Mouse (Mus musculus) MEL (cell line): ENCODE results near the gene Cd47. TPM values are rescaled to one million over a fixed set of nuclear protein-coding genes. Genes with fewer than 3 reads are reported as not detected.

Experiments
- DNase-seq: peaks from one replicate; pipeline ENCODE4 v3.0.0; 2011; ENCODE audit warnings: low read depth, low spot score
- H3K27ac ChIP-seq: 2 replicates; pipeline ENCODE4 v1.5.1; 2012; ENCODE audit warnings: low read depth, mild to moderate bottlenecking, control low read depth, low read length, moderate library complexity; ENCODE audit not compliant: control insufficient read depth
- H3K27me3 ChIP-seq, 2 experiments: fragments of 150-350 bp in 1 of 2; sonication (generic) in 1 of 2; 2 replicates each; pipeline ENCODE4 v1.6.1; 2012; ENCODE audit warnings: low read length in 2 of 2, mild to moderate bottlenecking in 2 of 2, improper control_type of control experiment in 1 of 2, moderate library complexity in 1 of 2; ENCODE audit not compliant: insufficient read depth in 2 of 2, control insufficient read depth in 1 of 2
- H3K36me3 ChIP-seq, 2 experiments: 2 replicates each; pipeline ENCODE4 v1.6.1; 2012 to 2014; ENCODE audit warnings: low read length in 2 of 2, improper control_type of control experiment in 1 of 2, inconsistent platforms in 1 of 2, mild to moderate bottlenecking in 1 of 2; ENCODE audit not compliant: insufficient read depth in 2 of 2, control insufficient read depth in 1 of 2
- H3K4me1 ChIP-seq, 2 experiments: fragments of 150-350 bp in 1 of 2; sonication (generic) in 1 of 2; 2 replicates each; pipeline ENCODE4 v1.6.1; 2012; ENCODE audit warnings: low read length in 2 of 2, improper control_type of control experiment in 1 of 2, mild to moderate bottlenecking in 1 of 2; ENCODE audit not compliant: insufficient read depth in 2 of 2, control insufficient read depth in 1 of 2
- H3K4me3 ChIP-seq, 2 experiments: fragments of 150-350 bp in 1 of 2; sonication (generic) in 1 of 2; 2 replicates each; pipeline ENCODE4 v1.5.1; 2012; ENCODE audit warnings: low read depth in 2 of 2, low read length in 2 of 2, mild to moderate bottlenecking in 2 of 2, moderate library complexity in 2 of 2, control low read depth in 1 of 2, improper control_type of control experiment in 1 of 2; ENCODE audit not compliant: control insufficient read depth in 1 of 2, insufficient read depth in 1 of 2
- H3K79me2 ChIP-seq: 2 replicates; pipeline ENCODE4 v1.6.1; 2012; ENCODE audit warnings: mild to moderate bottlenecking, low read length, moderate library complexity; ENCODE audit not compliant: control insufficient read depth, poor library complexity, insufficient read depth
- H3K9ac ChIP-seq: 2 replicates; pipeline ENCODE4 v1.6.1; 2012; ENCODE audit warnings: low read depth, mild to moderate bottlenecking, control low read depth, low read length, moderate library complexity; ENCODE audit not compliant: control insufficient read depth, poor library complexity, severe bottlenecking
- H3K9me3 ChIP-seq: fragments of 150-350 bp; sonication (generic); replicated peaks from 2 replicates; pipeline ENCODE4 v1.6.1; 2012; ENCODE audit warnings: mild to moderate bottlenecking, low read length, improper control_type of control experiment, moderate library complexity; ENCODE audit not compliant: insufficient read depth
- BHLHE40 ChIP-seq: IDR thresholded peaks from 2 replicates; pipeline ENCODE4 v1.6.1; 2012; ENCODE audit warnings: low read depth, mild to moderate bottlenecking, inconsistent platforms, low read length, improper control_type of control experiment, borderline replicate concordance
- CHD1 ChIP-seq: IDR thresholded peaks from 2 replicates; pipeline ENCODE4 v1.6.1; 2012; ENCODE audit warnings: low read depth, mild to moderate bottlenecking, inconsistent platforms, low read length, improper control_type of control experiment
- CTCF ChIP-seq, 3 experiments: IDR thresholded peaks in 2 of 3; conservative IDR thresholded peaks in 1 of 3; 2 replicates each; pipeline ENCODE4 v1.5.1; 2011 to 2012; ENCODE audit warnings: low read length in 3 of 3, low read depth in 2 of 3, mild to moderate bottlenecking in 2 of 3, improper control_type of control experiment in 1 of 3, inconsistent platforms in 1 of 3, mixed read lengths in 1 of 3, moderate library complexity in 1 of 3; ENCODE audit not compliant: control insufficient read depth in 1 of 3, insufficient read depth in 1 of 3, poor library complexity in 1 of 3, severe bottlenecking in 1 of 3
- E2F4 ChIP-seq: IDR thresholded peaks from 2 replicates; pipeline ENCODE4 v1.6.1; 2011; ENCODE audit warnings: low read depth, low read length, improper control_type of control experiment, borderline replicate concordance
- ELF1 ChIP-seq: IDR thresholded peaks from 2 replicates; pipeline ENCODE4 v1.6.1; 2014; ENCODE audit warnings: low read depth, mild to moderate bottlenecking, inconsistent platforms, low read length, improper control_type of control experiment, moderate library complexity
- ETS1 ChIP-seq: IDR thresholded peaks from 2 replicates; pipeline ENCODE4 v1.6.1; 2012; ENCODE audit warnings: low read depth, mild to moderate bottlenecking, inconsistent platforms, low read length, improper control_type of control experiment, moderate library complexity
- GABPA ChIP-seq: IDR thresholded peaks from 2 replicates; pipeline ENCODE4 v1.6.1; 2012; ENCODE audit warnings: low read depth, mild to moderate bottlenecking, inconsistent platforms, low read length, improper control_type of control experiment, moderate library complexity
- GATA1 ChIP-seq: IDR thresholded peaks from 2 replicates; pipeline ENCODE4 v1.6.1; 2011; ENCODE audit warnings: low read depth, low read length, improper control_type of control experiment
- HCFC1 ChIP-seq: IDR thresholded peaks from 2 replicates; pipeline ENCODE4 v1.6.1; 2012; ENCODE audit warnings: low read depth, mild to moderate bottlenecking, inconsistent platforms, low read length, improper control_type of control experiment, moderate library complexity
- JUND ChIP-seq: IDR thresholded peaks from 2 replicates; pipeline ENCODE4 v1.6.1; 2011; ENCODE audit warnings: low read depth, mild to moderate bottlenecking, improper control_type of control experiment, low read length
- KAT2A ChIP-seq: conservative IDR thresholded peaks from 2 replicates; pipeline ENCODE4 v1.6.1; 2012; ENCODE audit warnings: low read depth, low read length, improper control_type of control experiment, inconsistent platforms
- MAFK ChIP-seq: IDR thresholded peaks from 2 replicates; pipeline ENCODE4 v1.6.1; 2011; ENCODE audit warnings: low read depth, mild to moderate bottlenecking, low read length, improper control_type of control experiment, borderline replicate concordance
- MAX ChIP-seq: IDR thresholded peaks from 2 replicates; pipeline ENCODE4 v1.6.1; 2011; ENCODE audit warnings: low read length, improper control_type of control experiment
- MAZ ChIP-seq: IDR thresholded peaks from 2 replicates; pipeline ENCODE4 v1.6.1; 2012; ENCODE audit warnings: low read depth, mild to moderate bottlenecking, inconsistent platforms, low read length, improper control_type of control experiment
- MXI1 ChIP-seq: IDR thresholded peaks from 2 replicates; pipeline ENCODE4 v1.6.1; 2011; ENCODE audit warnings: mild to moderate bottlenecking, low read depth, low read length, improper control_type of control experiment
- MYB ChIP-seq: IDR thresholded peaks from 2 replicates; pipeline ENCODE4 v1.6.1; 2011; ENCODE audit warnings: mild to moderate bottlenecking, low read depth, low read length, improper control_type of control experiment
- MYC ChIP-seq: IDR thresholded peaks from 2 replicates; pipeline ENCODE4 v1.6.1; 2011; ENCODE audit warnings: low read depth, mild to moderate bottlenecking, low read length, improper control_type of control experiment, moderate library complexity
- NRF1 ChIP-seq: IDR thresholded peaks from 2 replicates; pipeline ENCODE4 v1.6.1; 2014; ENCODE audit warnings: low read depth, mild to moderate bottlenecking, inconsistent platforms, low read length, improper control_type of control experiment, moderate library complexity; ENCODE audit not compliant: poor library complexity, insufficient read depth, severe bottlenecking
- POLR2AphosphoS5 ChIP-seq: IDR thresholded peaks from 2 replicates; pipeline ENCODE4 v1.6.1; 2012; ENCODE audit warnings: low read depth, borderline replicate concordance, mild to moderate bottlenecking, inconsistent platforms, low read length, moderate library complexity, mixed read lengths
- RAD21 ChIP-seq: IDR thresholded peaks from 2 replicates; pipeline ENCODE4 v1.6.1; 2011; ENCODE audit warnings: mild to moderate bottlenecking, low read depth, low read length, improper control_type of control experiment
- SIN3A ChIP-seq: IDR thresholded peaks from 2 replicates; pipeline ENCODE4 v1.6.1; 2012; ENCODE audit warnings: low read length, improper control_type of control experiment, inconsistent platforms
- TAL1 ChIP-seq: IDR thresholded peaks from 2 replicates; pipeline ENCODE4 v1.6.1; 2012; ENCODE audit warnings: mild to moderate bottlenecking, inconsistent platforms, low read length, moderate library complexity, mixed read lengths
- TBP ChIP-seq: IDR thresholded peaks from 2 replicates; pipeline ENCODE4 v1.8.0; 2011; ENCODE audit warnings: low read depth, low read length, improper control_type of control experiment
- TCF12 ChIP-seq: IDR thresholded peaks from 2 replicates; pipeline ENCODE4 v1.6.1; 2014; ENCODE audit warnings: low read depth, mild to moderate bottlenecking, inconsistent platforms, low read length, improper control_type of control experiment, moderate library complexity
- UBTF ChIP-seq: IDR thresholded peaks from 2 replicates; pipeline ENCODE4 v1.6.1; 2012; ENCODE audit warnings: low read depth, mild to moderate bottlenecking, inconsistent platforms, low read length, improper control_type of control experiment, moderate library complexity, borderline replicate concordance; ENCODE audit not compliant: insufficient read depth
- USF2 ChIP-seq, 2 experiments: IDR thresholded peaks; 2 replicates each; pipeline ENCODE4 v1.6.1; 2011 to 2012; ENCODE audit warnings: improper control_type of control experiment in 2 of 2, low read length in 2 of 2, borderline replicate concordance in 1 of 2, inconsistent platforms in 1 of 2, low read depth in 1 of 2, mild to moderate bottlenecking in 1 of 2; ENCODE audit not compliant: insufficient read depth in 1 of 2
- ZC3H11A ChIP-seq: IDR thresholded peaks from 2 replicates; pipeline ENCODE4 v1.6.1; 2012; ENCODE audit warnings: low read depth, mild to moderate bottlenecking, inconsistent platforms, low read length, improper control_type of control experiment
- ZMIZ1 ChIP-seq: IDR thresholded peaks from 2 replicates; pipeline ENCODE4 v1.6.1; 2012; ENCODE audit warnings: low read depth, mild to moderate bottlenecking, inconsistent platforms, low read length, improper control_type of control experiment, moderate library complexity
- polyA plus RNA-seq, 2 experiments: library from polyadenylated mRNA; stranded (reverse) in 1 of 2; unstranded in 1 of 2; fragments of >175 nt in 1 of 2; fragments of >200 nt in 1 of 2; gene quantifications; 2 replicates each; pipeline versions ENCODE4 v1.2.1 to v1.2.4; 2012; ENCODE audit warnings: low replicate concordance in 2 of 2, low read depth in 1 of 2; ENCODE audit not compliant: insufficient read length in 2 of 2, insufficient read depth in 1 of 2, missing spikeins in 1 of 2
- total RNA-seq: library from RNA; depleted of rRNA; stranded (reverse); fragments of 300-350 nt; gene quantifications from 2 replicates; pipeline ENCODE4 v1.2.3, GENCODE M21; 2012

Gene Cd47
- total and polyA plus RNA-seq, 3 experiments, result 45.9 to 57.5 (median 51.7) TPM

GRCm38 (mm10) chr16:49768491-49769031, 31.8 kb upstream of the Cd47 start:
- H3K27me3 ChIP-seq, result no peaks in the 10 kb centered on the region
- H3K4me3 ChIP-seq, result no peak overlapping the region
- DNase-seq, result no peak
- peaks cover 0 to 33% of the 10 kb centered on the region in 2 experiments; a peak in 2 of 4 replicates for H3K36me3 ChIP-seq
- H3K27ac ChIP-seq, result peak overlapping the region; percentile 31; the same call in 1 of the 2 replicates
- no peaks in the 10 kb centered on the region for H3K9me3 ChIP-seq
- H3K79me2 ChIP-seq, result no peaks in the 10 kb centered on the region
- H3K9ac ChIP-seq, result no peak overlapping the region
- H3K4me1 ChIP-seq, result peaks cover 18 to 19% of the 10 kb centered on the region in 2 experiments
- TF ChIP-seq RAD21, result no peak
- TF ChIP-seq CTCF (IDR thresholded peaks at IDR 0.05 in 2 of 3, conservative IDR thresholded peaks at IDR 0.05 in 1 of 3; ENCODE audit: control insufficient read depth in 1 of 3, insufficient read depth in 1 of 3, low read depth in 2 of 3, low read length in 3 of 3, poor library complexity in 1 of 3, severe bottlenecking in 1 of 3), result no peak
- no peak for TF ChIP-seq ZMIZ1
- no peak for TF ChIP-seq HCFC1
- TF ChIP-seq TAL1, result no peak
- TF ChIP-seq UBTF, result no peak
- no peak for TF ChIP-seq SIN3A
- TF ChIP-seq CHD1, result no peak
- no peak for TF ChIP-seq USF2 (IDR thresholded peaks at IDR 0.05; ENCODE audit: borderline replicate concordance in 1 of 2, insufficient read depth in 1 of 2, low read depth in 1 of 2, low read length in 2 of 2)
- no peak for TF ChIP-seq ZC3H11A
- TF ChIP-seq MAZ, result no peak

GRCm38 (mm10) chr16:49769831-49770261, 30.5 kb upstream of the Cd47 start:
- H3K4me1 ChIP-seq, result peaks cover 18 to 30% of the 10 kb centered on the region in 2 experiments
- no peaks in the 10 kb centered on the region for H3K27me3 ChIP-seq
- DNase-seq, result peak; percentile 74
- no peaks in the 10 kb centered on the region for H3K9me3 ChIP-seq
- H3K36me3 ChIP-seq, result peaks cover 0 to 36% of the 10 kb centered on the region in 2 experiments; a peak in 2 of 4 replicates
- H3K4me3 ChIP-seq, result peak overlapping the region in 1 of 2 experiments; percentile 3; a peak in 2 of 4 replicates
- peak overlapping the region; percentile 17 for H3K9ac ChIP-seq
- peak overlapping the region; percentile 94 for H3K27ac ChIP-seq
- H3K79me2 ChIP-seq, result no peaks in the 10 kb centered on the region
- TF ChIP-seq ELF1, result no peak
- TF ChIP-seq ZMIZ1, result 0 out of 2 replicates have a peak, but pooled peaks have one; percentile 58
- peak; percentile 47; the same call in 1 of the 2 replicates for TF ChIP-seq GATA1
- TF ChIP-seq MYC, result 0 out of 2 replicates have a peak, but pooled peaks have one; percentile 31
- TF ChIP-seq POLR2AphosphoS5, result no peak
- 0 out of 2 replicates have a peak, but pooled peaks have one; percentile 32 for TF ChIP-seq MAFK
- peak; percentile 35; the same call in 1 of the 2 replicates for TF ChIP-seq TBP
- TF ChIP-seq ETS1, result peak; percentile 16; the same call in 1 of the 2 replicates
- TF ChIP-seq MXI1, result 0 out of 2 replicates have a peak, but pooled peaks have one; percentile 32
- 0 out of 2 replicates have a peak, but pooled peaks have one; percentile 10 for TF ChIP-seq KAT2A
- TF ChIP-seq RAD21, result no peak
- no peak for TF ChIP-seq E2F4
- TF ChIP-seq CTCF (IDR thresholded peaks at IDR 0.05 in 2 of 3, conservative IDR thresholded peaks at IDR 0.05 in 1 of 3; ENCODE audit: control insufficient read depth in 1 of 3, insufficient read depth in 1 of 3, low read depth in 2 of 3, low read length in 3 of 3, poor library complexity in 1 of 3, severe bottlenecking in 1 of 3), result no peak
- 0 out of 2 replicates have a peak, but pooled peaks have one; percentile 56 for TF ChIP-seq GABPA
- peak; percentile 56; the same call in 1 of the 2 replicates for TF ChIP-seq MAX
- no peak for TF ChIP-seq USF2 (IDR thresholded peaks at IDR 0.05; ENCODE audit: borderline replicate concordance in 1 of 2, insufficient read depth in 1 of 2, low read depth in 1 of 2, low read length in 2 of 2)
- TF ChIP-seq TCF12, result peak; percentile 46; the same call in 1 of the 2 replicates
- no peak for TF ChIP-seq JUND
- no peak for TF ChIP-seq NRF1
- TF ChIP-seq MYB, result peak; percentile 45; the same call in 1 of the 2 replicates
- no peak for TF ChIP-seq CHD1
- peak; percentile 49 for TF ChIP-seq TAL1
- no peak for TF ChIP-seq BHLHE40
